Mouse (Mus musculus): ENCODE results near the gene St14.

GRCm38 (mm10) chr9:31122464-31123030, 9.1 kb downstream of the St14 start:
- TF ChIP-seq CTCF (IDR thresholded peaks at IDR 0.05; ENCODE audit: control insufficient read depth, insufficient read depth, insufficient replicate concordance, low read depth, low read length) (no peak), POLR2A (IDR thresholded peaks at IDR 0.05; ENCODE audit: control insufficient read depth, low read depth, low read length) (no peak)

Measured in testis, adult 2 months (tissue).